Mouse (Mus musculus): ENCODE data around the gene Rab11fip5. TPM values are rescaled to one million over a fixed set of nuclear protein-coding genes. Genes with fewer than 3 reads are reported as not detected.

The Rab11fip5 gene
- total RNA-seq (2023), result 1.8 TPM

DNA sequence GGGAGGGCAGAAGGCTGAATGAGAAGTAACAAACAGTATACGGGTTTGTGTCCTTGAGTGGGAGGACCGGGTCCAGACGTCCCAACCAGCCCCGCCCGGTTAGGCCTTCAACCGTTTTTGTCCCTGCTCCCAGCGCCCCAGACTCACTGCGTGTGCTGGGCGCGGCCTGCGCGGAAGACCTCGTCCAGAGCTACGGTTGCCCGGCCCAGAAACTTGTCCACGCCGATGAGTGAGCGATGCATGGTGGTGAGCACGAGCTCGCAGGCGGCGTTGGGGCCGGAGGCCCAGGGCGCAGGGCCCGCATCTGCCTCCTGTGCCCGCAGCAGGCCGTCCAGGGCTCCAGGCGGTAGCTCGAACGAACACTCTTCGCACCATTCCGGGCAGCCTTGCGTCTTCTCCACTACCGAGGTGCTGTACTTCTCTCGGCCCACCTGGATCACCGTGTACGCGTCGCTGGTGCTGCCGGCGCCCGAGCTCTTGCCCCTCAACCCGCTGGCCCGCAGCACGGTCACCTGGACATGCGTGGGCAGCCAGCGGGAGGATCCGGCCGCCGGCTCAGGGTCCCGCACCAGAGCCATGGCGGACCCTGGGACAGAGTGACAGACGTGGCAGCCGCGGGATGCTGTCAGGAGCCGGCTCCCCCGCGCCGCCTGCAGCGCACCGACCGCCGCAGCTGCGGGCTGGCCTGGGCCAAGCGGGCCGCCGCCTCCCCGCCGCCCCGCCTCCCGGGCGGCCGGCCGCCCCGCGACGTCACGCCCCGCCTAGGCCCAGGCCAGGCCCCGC is at the start of gene Rab11fip5:
Gene Rab11fip5 (minus strand): TSS at position 684 of the 783 bp plus-strand sequence.

GRCm38 (mm10) chr6:85423836-85424379 is 49.5 kb upstream of the Rab11fip5 start, which contains the start of gene Noto:
Gene Noto, plus strand, starts transcription at chr6:85423886.

GRCm38 (mm10) chr6:85333000-85333669 is 41.3 kb downstream of the Rab11fip5 start, which contains the start of gene Sfxn5:
Gene Sfxn5, minus strand, starts transcription at chr6:85333422.

Other genes starting within 250 kb of the Rab11fip5 start
- 36.8 TPM for gene Spr, start 236.9 kb downstream of the Rab11fip5 start, total RNA-seq (2023)
- gene Emx1, start 187.2 kb downstream of the Rab11fip5 start, total RNA-seq (2023), result not detected
- gene Sfxn5, start 41.2 kb downstream of the Rab11fip5 start, total RNA-seq (2023), result 3.9 TPM
- not detected for gene Noto, start 49.3 kb upstream of the Rab11fip5 start, total RNA-seq (2023)
- gene Smyd5, start 57.4 kb upstream of the Rab11fip5 start, total RNA-seq (2023), result 34.2 TPM
- gene Cct7, start 76.9 kb upstream of the Rab11fip5 start, total RNA-seq (2023), result 168 TPM
- gene Pradc1, start 77.3 kb upstream of the Rab11fip5 start, total RNA-seq (2023), result 17.9 TPM
- 0.12 TPM for gene Fbxo41, start 128.4 kb upstream of the Rab11fip5 start, total RNA-seq (2023)
- gene Egr4, start 139.0 kb upstream of the Rab11fip5 start, total RNA-seq (2023), result 0.27 TPM
- gene Alms1, start 212.9 kb upstream of the Rab11fip5 start, total RNA-seq (2023), result 3.5 TPM